Mouse (Mus musculus): Measurements from ENCODE around the gene Sox6.

DNA sequence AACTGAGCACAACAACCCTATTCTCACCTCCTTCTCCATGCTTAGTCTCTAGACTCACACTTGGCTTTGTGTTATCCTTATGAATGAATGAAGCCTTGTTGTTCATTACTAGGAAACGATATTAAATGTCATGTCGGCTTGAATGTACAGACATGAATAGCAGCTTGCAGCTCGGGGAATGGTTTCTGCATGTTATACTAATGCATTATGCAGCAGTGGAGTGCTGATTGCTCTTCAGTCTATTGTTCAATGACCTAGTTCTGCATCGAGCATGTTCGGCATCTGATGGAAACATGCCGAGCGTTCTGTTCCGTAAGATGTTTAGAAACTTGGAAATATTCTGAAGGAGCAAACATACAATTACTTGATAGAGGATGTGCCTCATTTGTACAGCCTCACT lies 524.9 kb downstream of the Sox6 start:
- TF ChIP-seq POLR2AphosphoS2 (IDR thresholded peaks at IDR 0.05; ENCODE audit: low read depth, low read length) = no peak
- no peak for TF ChIP-seq MXI1 (IDR thresholded peaks at IDR 0.05; ENCODE audit: low read depth, low read length)
- TF ChIP-seq CTCF (conservative IDR thresholded peaks at IDR 0.05 in 1 of 2, IDR thresholded peaks at IDR 0.05 in 1 of 2; ENCODE audit: low read depth in 2 of 2, low read length in 2 of 2) = no peak
- no peak for TF ChIP-seq TCF12 (IDR thresholded peaks at IDR 0.05; ENCODE audit: low read depth, low read length)
- no peak for TF ChIP-seq UBTF (IDR thresholded peaks at IDR 0.05; ENCODE audit: low read depth, low read length)
- TF ChIP-seq USF1 (IDR thresholded peaks at IDR 0.05; ENCODE audit: low read depth, low read length) = no peak
- TF ChIP-seq EP300 (IDR thresholded peaks at IDR 0.05; ENCODE audit: low read length) = no peak
- TF ChIP-seq CHD2 (IDR thresholded peaks at IDR 0.05; ENCODE audit: low read length) = no peak
- no peak for TF ChIP-seq NELFE (IDR thresholded peaks at IDR 0.05; ENCODE audit: low read depth, low read length)
- TF ChIP-seq POLR2A (IDR thresholded peaks at IDR 0.05; ENCODE audit: low read depth, low read length) = no peak
- no peak for TF ChIP-seq MYC (IDR thresholded peaks at IDR 0.05; ENCODE audit: low read depth, low read length)
- TF ChIP-seq ZMIZ1 (IDR thresholded peaks at IDR 0.05; ENCODE audit: low read depth, low read length) = no peak
- TF ChIP-seq KAT2A (IDR thresholded peaks at IDR 0.05; ENCODE audit: insufficient replicate concordance, low read length) = no peak
